Mouse (Mus musculus): ENCODE data around the gene Syt1.
A peak's percentile ranks its signal among the peaks of the same experiment; 100 is the strongest.

The Syt1 gene

DNA sequence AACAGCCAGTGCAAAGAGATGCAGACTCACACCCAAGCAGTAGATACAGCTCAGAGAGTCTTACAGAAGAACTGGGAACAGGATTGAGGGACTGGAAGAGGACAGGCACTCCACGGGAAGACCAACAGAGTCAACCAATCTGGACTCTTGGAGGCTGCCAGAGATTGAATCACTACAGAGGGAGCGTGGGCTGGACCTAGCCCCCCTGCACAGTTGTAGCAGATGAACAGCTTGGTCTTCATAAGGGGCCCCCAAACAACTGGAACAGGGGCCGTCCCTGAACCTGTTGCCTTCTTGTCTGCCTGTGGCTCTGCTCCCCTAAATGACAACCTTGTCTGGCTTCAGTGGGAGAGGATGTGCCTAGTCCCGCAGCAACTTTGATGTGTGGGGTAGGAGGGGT is 375.2 kb downstream of the Syt1 start:
- DNase-seq, result peak; percentile 44

DNA sequence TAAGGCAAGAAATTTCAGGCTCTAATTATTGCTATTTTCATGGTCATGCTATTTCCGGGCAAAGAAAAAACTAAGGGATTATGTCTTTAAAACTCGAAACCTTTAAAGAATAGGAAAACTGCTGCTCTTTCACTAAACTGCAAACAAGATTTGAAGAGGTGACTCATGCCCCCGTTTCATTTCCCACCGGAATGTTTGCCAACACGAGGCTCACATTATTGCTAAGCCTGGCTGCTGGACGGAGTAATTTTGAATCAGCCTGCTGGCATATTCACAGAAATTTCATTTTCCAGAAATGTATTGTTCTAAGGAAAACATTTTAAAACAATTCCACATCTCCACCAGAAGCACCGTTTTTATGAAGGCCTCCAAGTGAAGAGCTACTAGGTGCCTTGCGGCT is 379.9 kb downstream of the Syt1 start:
- DNase-seq, result no peak

DNA sequence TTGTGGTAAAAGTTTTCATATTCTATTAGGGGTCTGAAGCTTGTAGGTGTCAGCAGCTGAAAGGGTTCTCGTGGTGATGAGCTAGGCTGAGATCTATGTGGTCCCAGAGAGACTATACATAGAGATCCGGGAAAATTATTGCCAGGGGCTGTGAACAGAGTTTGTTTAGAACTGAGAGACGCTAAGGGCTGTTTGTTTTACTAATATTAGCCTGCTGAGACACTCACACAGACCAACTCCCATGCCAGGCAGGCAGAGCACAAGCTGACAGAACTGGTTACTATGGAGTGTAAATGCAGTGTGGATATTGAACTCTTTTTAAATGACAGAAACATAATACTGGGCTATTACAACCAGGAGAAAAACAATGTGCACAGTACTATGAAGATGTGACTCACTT is 384.4 kb downstream of the Syt1 start:
- peak; percentile 58 for DNase-seq

DNA sequence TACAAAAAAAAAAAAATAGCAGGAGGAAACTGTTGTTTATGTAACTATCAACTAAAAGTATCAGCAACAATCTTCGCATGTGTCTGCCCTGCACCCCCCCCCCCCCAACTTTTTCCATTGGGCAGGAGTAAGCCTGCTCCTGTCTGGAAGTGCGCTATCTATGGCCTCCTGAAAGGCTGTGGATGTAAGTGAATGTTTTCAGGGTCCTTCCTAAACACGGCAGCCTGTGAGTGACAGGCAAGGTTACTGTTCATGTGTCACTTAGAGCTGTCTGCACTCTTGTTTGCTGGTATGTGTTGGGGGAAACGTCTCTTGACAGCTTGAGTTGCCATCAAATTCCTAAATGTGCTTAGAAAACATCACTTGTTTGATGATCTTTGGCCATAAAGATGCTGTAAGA is 387.8 kb downstream of the Syt1 start:
- no peak for DNase-seq

DNA sequence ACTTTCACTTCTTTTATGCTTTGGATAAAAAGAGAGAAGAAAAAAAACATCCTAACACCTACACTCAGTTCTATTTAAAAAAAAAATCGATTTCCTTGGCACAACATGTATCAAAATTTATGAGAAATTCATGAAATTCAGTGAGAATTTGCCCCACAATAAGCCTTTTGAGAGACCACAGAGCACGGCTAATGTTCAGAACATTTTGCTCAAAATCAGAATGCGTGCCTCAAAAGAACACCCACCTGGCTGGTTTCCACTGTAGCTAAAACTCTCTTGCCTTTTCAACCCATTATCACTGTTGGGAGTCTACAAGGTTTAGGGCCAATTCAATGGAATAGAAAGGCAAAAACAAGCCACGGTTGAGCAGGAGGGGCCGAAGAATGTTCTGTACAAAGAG is 390.9 kb downstream of the Syt1 start:
- peak; percentile 54 for DNase-seq

DNA sequence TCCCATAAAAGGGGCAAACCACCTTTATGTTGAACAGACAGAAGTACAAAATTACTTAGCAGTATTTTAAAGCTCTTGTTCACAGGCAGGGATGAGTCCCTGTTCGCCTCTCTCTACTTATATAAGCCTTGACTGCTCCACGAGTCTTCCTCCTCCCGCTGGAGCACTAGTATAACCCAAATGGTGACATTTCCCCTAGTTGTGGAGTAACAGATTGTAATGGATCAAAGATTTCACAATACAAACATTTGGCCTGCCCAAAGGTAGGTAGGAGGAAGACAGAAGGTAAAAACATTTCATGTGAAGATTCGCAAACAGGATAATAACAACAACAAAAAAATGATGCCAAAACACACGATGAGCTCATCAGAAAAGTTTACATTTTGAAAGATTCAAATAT is 391.6 kb downstream of the Syt1 start:
- peak; percentile 67 for DNase-seq

DNA sequence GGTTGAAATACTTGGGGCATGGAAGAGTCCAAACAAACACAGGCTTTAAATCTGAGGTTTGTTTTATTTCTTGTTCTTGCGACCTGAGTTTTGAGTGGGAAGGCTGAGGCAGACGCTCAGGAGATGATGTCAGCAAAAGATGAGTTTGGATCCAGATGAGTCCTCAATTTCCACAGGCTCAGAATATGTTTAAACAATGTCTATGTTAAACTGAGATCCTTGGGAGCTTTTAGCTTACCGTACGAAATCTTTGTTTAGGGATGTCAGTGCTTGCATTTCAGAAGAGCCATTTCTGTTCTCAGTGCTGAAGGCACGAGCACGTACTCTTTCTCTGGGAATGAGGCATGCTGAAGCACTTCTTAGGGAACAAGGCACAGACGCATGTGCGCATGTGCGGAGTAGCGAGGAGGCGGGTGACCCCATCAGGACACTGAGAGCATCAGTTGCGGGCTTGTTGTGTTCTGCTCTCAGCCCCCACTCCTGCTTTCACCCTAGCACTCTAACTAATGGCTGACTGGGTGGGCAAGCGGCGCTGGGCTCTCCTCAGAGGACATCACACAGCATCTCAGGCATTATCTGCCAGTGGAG is 400.6 kb downstream of the Syt1 start:
- DNase-seq, result peak; percentile 56

DNA sequence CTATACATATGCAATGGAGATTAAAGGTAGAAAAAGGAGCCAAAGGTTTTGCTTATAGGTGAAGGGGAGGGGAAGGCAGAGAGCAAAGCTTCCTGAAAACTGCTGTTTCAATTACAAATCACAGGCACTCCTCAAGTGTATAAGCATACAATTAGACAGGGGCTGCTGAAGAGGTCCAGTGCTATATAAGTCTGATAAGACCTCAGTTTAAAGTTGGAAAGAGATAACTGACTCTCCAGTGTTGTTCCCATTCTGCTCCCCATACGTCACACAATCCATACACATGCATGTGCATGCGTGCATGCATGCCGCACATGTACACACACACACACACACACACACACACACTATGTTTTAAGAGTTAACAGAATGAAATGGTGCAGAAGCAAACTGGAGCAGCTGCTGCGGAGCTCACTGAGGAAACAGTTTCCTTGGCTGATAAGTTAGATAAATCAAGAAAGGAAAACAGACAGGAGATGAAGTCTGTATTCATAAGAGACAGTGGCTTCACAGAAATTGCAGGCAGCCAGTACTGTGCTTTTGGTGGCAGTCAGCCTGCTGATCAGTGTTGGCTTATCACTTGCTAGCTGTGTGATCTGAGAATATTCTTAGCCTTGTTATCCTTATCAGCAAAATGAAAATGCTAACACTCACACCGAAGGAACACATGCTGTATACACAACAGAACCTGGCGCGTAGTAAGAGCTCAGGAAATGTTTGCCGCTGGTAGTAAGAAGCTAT is 408.9 kb downstream of the Syt1 start:
- DNase-seq, result peak; percentile 68

DNA sequence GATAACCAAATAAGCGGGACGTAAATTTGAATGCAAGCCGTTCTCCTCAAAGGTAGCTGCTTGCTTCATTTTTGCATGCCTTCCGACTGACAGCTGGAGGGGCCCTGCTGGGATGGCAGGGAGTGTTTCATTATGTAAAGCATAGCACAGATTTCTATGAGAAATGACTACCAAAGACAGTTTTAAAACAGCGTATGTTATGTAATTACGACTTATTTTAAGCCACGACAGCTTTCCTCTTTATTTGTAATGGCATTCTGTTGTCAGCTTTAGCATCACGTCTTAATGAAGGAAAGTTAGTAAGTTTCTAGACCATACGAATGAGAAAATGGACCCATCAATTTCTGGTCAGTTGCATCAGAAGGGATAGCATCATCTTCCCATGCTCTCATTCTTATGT is 410.1 kb downstream of the Syt1 start:
- peak; percentile 80 for DNase-seq

DNA sequence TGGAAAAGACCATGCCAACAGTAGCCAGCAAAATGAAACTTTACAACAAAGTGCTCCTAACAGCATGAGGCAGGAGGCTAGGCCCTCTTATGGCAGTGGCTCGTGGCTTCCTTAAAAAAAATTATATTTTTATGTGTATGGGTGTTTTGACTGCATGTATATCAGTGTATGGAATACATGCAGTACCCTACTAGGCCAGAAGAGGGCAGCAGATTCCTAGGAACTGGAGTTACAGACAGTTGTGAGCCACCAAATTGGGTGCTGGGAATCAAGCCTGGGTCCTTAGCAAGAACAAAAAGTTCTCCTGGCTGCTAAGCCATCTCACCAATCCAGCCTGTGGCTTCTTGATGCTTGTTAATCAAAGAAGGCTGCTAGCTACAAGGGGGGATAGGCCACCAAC is 413.4 kb downstream of the Syt1 start:
- DNase-seq, result no peak

DNA sequence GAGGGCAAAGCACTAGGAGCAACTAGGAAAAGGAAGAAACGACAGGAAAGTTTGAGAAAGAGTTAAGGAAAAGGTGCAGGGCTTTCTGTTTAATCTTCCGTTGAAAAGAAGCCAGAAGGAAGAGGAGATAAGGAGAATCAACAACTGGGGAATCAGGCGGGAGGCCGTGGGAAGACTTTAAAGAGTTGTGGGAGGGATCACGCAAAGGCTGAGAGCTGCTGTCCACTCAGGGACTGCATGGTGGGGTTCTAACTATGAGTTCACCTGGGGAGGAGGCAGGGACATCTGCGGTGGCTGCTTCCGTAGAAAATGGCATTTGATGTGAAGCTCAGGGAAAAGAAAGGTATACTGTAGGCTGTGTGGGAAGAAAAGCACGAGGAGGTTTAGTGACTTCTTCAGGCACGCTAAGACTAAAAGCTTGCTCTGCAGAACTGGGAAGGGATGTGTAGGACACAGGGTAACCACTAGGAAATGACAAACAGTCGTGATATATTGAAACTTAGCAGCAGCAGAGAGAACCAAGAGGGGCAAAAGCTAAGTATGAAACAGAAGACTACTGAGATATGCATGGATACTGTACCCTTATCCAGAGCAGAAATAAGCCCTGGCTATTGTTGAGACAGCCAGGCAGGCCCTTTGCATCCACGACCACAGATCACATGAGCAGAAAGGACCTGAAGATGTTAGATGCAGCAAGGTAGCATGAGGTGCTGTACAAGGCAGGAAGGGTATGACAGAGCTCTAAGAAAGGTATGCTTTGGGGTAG is 414.4 kb downstream of the Syt1 start:
- DNase-seq, result no peak

DNA sequence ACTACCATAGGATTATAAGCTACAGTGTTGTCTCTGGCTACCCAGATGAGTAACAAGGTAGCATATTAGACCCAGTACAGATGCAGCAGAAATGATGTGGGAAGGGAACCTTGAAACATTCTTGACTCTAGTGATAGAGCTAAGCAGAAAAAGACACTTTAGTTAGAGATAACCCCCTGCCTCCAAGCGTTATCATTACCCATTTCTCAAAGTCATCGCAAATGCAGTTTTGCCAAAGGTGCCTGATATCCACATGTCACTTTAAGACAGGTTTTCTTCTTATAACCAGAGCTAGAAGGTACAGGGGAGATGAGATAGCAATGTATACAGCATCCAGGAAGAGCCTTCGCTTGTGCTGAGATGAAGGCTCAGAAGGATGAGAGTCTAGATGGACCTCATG is 421.4 kb downstream of the Syt1 start:
- no peak for DNase-seq

DNA sequence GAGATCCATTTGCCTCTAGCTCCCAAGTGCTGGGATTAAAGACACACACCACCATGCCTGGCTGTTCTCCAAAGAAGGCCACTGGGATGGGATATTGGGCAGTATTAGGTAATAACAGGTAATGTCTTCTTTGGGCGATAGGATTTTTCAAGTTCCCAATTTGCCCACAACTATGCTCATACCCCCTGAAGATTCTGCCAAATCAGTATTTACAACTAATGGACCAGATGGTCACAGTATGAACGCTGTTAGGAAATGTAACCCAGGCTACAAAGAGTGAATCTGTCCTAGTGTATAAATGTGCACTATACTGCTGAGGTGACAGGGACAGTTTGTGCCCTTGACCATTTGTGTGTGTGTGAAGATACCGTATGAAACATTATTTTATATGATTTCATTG is 421.9 kb downstream of the Syt1 start:
- DNase-seq, result no peak

DNA sequence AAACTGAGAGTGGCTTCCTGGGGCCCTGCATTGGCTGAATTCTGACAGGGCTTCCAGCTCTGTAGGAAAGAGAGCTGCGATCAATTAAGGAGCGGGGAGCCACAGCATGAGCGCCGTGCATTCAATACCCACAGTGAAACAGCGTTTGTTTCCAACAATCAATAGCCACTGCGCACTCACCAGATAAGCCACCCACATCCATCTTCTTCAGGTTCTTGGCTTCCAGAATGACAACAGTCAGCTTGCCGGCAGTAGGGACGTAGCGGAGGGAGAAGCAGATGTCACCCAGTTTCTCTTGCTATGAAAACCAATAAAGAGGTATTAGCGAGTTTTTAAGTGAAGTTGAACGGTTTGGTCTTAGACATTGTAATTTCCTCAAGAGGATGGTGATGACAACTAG is 427.1 kb downstream of the Syt1 start:
- peak; percentile 56 for DNase-seq

DNA sequence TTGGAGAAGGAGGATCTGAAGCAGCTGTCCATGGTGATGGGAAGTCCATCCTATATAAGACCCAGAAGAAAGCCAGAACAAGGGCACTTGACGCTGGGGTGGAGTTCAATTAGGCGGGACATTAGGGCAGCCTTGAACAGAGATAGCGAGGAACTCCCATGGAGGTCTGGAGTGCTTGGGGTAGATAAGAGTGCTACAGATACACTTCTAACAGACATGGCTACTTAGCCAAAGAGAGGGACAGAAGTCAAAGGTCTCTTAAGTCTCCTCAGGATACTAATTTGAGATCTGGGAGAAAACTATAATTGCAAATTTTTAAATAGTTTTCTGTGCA is 428.4 kb downstream of the Syt1 start:
- DNase-seq, result no peak

DNA sequence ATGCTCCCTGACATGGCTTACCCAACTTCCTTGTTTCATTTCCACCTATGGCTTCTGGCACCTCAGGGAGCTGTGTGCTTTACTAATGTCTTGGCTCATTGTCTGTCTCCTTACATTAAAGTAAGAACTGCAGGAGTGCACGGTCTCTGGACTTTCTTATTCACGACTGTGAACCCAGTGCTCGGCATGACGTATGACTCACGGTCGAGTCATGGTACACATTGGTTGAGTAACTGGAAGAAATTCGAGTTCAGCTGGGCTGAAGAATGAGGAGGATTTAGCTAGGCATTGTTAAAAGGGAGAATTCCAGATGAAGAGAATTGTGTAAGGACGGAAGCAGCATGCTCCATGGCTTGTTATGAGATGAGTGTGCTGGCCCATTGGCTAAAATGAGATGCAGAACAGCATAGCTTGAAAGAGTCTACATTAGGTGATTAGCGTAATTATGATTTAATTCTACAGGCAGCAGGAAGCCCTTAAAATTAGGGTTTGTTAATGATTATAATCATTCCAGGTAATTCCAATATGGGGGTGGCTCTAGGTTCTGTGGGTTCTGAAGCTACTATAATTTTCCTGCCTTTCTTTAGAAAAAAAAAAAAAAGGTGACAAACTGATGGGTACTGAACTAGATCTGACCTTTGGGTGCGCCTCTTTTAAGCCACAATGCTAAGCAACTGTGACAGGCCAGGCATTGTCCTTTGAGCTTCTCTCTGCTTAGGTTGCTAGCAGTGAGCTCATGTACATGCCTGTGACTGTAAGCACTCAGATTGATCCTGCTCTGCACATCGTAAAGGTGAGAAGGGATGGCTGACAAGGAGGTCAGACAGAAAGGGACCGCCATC is 429.0 kb downstream of the Syt1 start:
- no peak for DNase-seq

DNA sequence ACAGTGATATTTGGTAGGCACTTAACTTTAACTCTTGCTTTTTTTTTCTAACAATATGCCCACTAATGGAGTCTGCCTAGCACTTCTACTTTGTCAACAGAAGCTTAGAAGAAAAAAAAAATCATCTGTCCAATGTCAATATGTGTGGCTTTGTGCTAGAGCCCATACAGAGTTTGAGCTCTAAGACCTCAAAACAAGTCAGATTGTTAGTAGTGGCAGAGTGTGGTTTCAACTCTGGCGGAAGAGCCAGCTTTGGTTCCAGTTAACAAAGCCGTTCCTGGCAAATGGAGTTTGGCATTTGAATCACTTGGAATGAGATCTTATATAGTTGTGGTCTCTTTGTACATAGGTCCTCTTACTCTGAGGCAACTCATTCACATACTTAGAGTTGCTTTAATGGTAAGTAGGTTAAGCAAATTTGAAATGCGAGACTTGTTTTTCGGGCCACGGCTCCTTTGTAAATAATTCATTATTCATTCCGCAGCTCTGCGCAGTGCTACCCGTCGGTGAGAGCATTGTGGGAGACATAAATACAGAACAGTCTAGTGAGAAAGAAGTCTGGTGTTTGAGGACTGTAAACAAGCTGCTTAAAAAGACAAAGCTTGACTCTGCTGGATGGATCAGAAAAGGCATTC is 429.9 kb downstream of the Syt1 start:
- DNase-seq, result no peak

DNA sequence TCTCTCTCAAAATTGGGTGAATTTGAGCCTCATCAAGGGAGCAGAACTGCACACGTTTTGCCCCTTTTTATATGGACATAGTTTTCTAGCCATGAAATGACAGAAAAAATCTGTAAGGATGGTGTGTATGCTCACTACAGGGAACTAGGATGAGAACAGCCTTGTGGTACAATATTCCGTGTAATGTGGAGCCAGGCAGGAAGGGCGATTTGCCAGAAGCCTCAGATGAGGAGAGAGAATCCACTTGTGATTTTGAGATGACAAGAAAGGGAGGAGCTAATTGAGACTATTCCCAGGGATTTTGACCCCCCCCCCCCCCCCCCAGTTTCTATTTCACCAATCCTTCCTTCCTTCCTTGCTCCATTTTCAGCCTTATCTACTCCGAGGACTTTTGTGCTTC is 431.4 kb downstream of the Syt1 start:
- DNase-seq, result no peak

DNA sequence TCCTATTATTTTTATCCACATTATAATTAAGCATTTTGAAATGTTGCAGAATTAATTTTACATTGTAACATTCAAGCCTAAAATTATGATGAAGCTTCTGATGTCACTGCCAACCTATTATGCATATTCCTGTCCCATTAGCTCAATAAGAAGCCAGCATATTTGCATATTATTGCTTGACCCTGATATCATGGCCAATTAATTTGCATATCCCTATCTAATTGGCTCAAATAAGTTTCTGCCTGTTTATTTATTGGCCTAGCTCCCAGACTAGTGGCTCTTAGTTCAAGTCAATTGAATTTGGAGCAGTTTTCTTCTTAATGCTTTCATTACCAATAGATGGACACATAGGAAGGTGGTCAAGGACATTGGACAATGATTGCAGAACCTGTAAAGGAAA is 433.2 kb downstream of the Syt1 start:
- no peak for DNase-seq

DNA sequence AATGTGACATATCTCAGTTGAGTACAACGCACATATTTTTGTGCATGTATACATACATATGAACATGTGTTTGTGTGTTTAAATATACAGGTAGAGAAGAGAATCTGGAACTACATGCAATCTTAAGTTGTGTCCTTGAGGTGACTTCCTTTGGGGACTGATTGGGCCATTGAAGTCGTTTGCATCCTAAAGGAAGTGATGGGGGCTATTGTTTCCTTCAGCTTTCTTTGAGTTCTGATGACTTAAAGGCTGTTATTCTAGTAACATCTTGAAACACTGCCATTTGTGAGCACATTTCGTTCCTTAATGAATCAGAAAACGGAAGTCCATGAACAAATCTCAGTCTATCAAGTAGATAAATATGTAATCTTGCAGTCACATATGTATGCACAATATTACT is 438.0 kb downstream of the Syt1 start:
- no peak for DNase-seq

DNA sequence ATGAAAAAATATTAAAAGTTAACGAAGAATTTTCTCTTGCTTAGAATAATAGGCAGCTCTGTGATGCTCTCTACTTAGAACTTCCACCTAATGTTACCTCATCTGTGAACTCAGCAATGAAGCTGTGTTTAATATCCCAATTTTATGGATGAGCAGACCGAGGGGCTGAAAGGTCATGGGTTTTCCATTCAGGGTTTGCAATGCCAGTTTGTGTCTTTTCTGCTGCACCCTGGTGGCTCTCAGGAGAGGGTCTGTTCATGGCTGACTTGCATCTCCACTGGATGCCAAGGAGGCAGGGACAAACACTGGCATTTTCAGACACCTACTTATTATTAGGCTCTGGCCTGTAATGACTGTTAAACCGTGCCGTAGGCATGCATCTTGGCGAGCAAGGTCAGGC is 439.7 kb downstream of the Syt1 start:
- DNase-seq, result no peak

DNA sequence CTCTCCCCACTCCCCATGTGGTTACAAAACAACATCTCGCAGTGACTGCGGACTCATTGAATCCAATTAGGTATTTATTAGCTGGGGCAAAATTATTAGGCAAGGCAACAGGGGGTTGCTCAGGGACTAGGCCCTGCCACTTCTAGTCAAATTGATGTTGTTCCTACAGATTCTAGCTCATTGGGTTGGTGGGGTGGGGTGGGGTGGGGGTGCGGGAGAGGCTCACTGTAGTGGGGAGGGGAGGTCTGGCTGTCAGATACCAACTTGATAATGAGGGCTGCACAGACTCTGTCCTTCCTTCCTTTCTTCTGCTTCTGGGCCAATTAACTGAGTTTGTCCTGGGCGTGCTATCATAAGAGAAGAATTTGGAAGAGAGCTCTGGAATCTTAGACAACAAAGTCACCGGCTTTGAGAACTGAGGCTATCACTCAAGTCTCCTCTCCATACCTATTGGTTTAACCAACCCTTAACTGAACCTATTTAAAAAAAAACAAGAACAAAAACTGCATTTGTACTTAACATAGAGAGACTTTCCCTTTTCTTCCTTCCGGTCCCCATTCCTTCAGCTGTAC is 441.1 kb downstream of the Syt1 start:
- DNase-seq, result no peak

DNA sequence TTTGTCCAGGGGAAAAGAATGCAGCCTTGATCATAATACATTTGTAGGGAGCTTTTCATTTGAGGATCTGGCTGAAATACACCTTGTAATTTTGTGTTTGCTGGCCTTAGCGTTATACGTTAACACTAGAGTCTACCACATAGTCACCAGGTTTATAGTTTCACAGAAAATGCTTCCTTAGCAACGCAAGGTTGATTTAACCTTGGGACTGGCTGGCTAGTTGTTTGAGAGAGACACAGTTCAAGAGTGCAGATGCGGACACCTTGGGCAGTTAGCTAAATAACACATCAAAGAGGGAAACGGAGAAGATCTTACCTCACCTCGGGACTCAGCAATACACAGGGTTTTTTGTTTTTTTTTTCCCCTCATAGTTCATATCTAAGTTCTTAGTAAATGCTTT is 441.9 kb downstream of the Syt1 start:
- DNase-seq, result no peak
